Mouse (Mus musculus): Measurements from ENCODE around the gene Cd160.

DNA sequence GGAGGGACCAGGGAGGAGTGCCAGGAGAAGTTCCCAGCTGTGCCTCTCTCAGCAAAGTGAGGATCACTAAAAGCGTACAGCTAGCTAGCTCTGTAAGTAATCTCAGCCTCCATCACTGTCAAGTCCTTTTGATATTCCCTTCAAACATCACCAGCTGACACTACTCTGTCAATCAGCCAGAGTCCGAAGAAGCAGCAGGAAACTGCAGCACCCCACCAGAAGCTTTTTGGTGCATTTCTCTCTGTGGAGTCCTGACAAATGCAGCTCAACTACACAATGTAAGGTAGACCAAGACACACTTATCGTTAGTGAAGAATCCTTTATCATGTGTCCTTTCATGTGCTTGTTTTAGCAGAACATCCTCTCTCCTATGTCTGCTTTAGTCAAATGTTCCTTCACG is 7.6 kb downstream of the Cd160 start:
- TF ChIP-seq TBP (conservative IDR thresholded peaks at IDR 0.05; ENCODE audit: low read depth, low read length) = no peak
- TF ChIP-seq USF1 (IDR thresholded peaks at IDR 0.05; ENCODE audit: low read depth, low read length) = no peak

Data from CH12.LX (cell line).